Mouse (Mus musculus): ENCODE results near the gene Kcnmb2. TPM values are rescaled to one million over a fixed set of nuclear protein-coding genes. Genes with fewer than 3 reads are reported as not detected.

Gene Kcnmb2
- polyA plus RNA-seq, 1 experiment from 2014 or later = 0.61 TPM

- H3K27me3 ChIP-seq (ENCODE audit: control insufficient read depth, insufficient read depth, low read length) = no peaks in the 10 kb centered on the region
- no peak overlapping the region for H3K9ac ChIP-seq (ENCODE audit: low read length)
- no peak overlapping the region for H3K4me2 ChIP-seq (ENCODE audit: low read length)
- ATAC-seq (ENCODE audit: insufficient number of reproducible peaks, insufficient read depth, low FRiP score, low read depth) = no peak
- H3K9me3 ChIP-seq (ENCODE audit: control insufficient read depth, low read length) = no peaks in the 10 kb centered on the region
- H3K4me1 ChIP-seq (ENCODE audit: control insufficient read depth in 2 of 2, insufficient read depth in 2 of 2, low read length in 2 of 2) = no peaks in the 10 kb centered on the region
- 71% methylated on average over 5 of the region's 5 CpGs for WGBS
- no peak overlapping the region for H3K27ac ChIP-seq (replicated peaks in 1 of 2; ENCODE audit: control insufficient read depth in 1 of 2, insufficient read depth in 1 of 2, low read depth in 2 of 2, low read length in 2 of 2)
- H3K4me3 ChIP-seq (ENCODE audit: control insufficient read depth in 1 of 2, insufficient read depth in 1 of 2, low read depth in 1 of 2, low read length in 2 of 2) = no peak overlapping the region
- no peaks in the 10 kb centered on the region for H3K36me3 ChIP-seq (ENCODE audit: control insufficient read depth, insufficient read depth, low read length)
Measured at GRCm38 (mm10) chr3:31959821-31960220, 57.5 kb downstream of the Kcnmb2 start.

GRCm38 (mm10) chr3:31961175-31961574 lies 58.9 kb downstream of the Kcnmb2 start:
- no peak overlapping the region for H3K27ac ChIP-seq (replicated peaks in 1 of 2; ENCODE audit: control insufficient read depth in 1 of 2, insufficient read depth in 1 of 2, low read depth in 2 of 2, low read length in 2 of 2)
- H3K9ac ChIP-seq (ENCODE audit: low read length) = no peak overlapping the region
- no peaks in the 10 kb centered on the region for H3K27me3 ChIP-seq (ENCODE audit: control insufficient read depth, insufficient read depth, low read length)
- ATAC-seq (ENCODE audit: insufficient number of reproducible peaks, insufficient read depth, low FRiP score, low read depth) = no peak
- H3K4me3 ChIP-seq (ENCODE audit: control insufficient read depth in 1 of 2, insufficient read depth in 1 of 2, low read depth in 1 of 2, low read length in 2 of 2) = no peak overlapping the region
- H3K36me3 ChIP-seq (ENCODE audit: control insufficient read depth, insufficient read depth, low read length) = no peaks in the 10 kb centered on the region
- no peaks in the 10 kb centered on the region; a peak in 1 of 4 replicates for H3K4me1 ChIP-seq (ENCODE audit: control insufficient read depth in 2 of 2, insufficient read depth in 2 of 2, low read length in 2 of 2)
- H3K4me2 ChIP-seq (ENCODE audit: low read length) = no peak overlapping the region
- no peaks in the 10 kb centered on the region for H3K9me3 ChIP-seq (ENCODE audit: control insufficient read depth, low read length)
- 70% methylated on average over 3 of the region's 3 CpGs for WGBS

- Histone ChIP-seq H3K36me3 (ENCODE audit: control insufficient read depth, insufficient read depth, low read length) (no peaks in the 10 kb centered on the region), H3K9me3 (ENCODE audit: control insufficient read depth, low read length) (no peaks in the 10 kb centered on the region), H3K4me2 (ENCODE audit: low read length) (no peak overlapping the region), H3K4me1 (ENCODE audit: control insufficient read depth in 2 of 2, insufficient read depth in 2 of 2, low read length in 2 of 2) (no peaks in the 10 kb centered on the region; a peak in 1 of 4 replicates), H3K9ac (ENCODE audit: low read length) (no peak overlapping the region), H3K27me3 (ENCODE audit: control insufficient read depth, insufficient read depth, low read length) (no peaks in the 10 kb centered on the region), H3K27ac (replicated peaks in 1 of 2; ENCODE audit: control insufficient read depth in 1 of 2, insufficient read depth in 1 of 2, low read depth in 2 of 2, low read length in 2 of 2) (no peak overlapping the region), H3K4me3 (ENCODE audit: control insufficient read depth in 1 of 2, insufficient read depth in 1 of 2, low read depth in 1 of 2, low read length in 2 of 2) (no peak overlapping the region)
- WGBS = 87% methylated on average over 3 of the region's 3 CpGs
- no peak for ATAC-seq (ENCODE audit: insufficient number of reproducible peaks, insufficient read depth, low FRiP score, low read depth)
Measured at GRCm38 (mm10) chr3:31963076-31963475, 60.8 kb downstream of the Kcnmb2 start.

GRCm38 (mm10) chr3:31979661-31980060 lies 77.4 kb downstream of the Kcnmb2 start:
- no peak overlapping the region for H3K9ac ChIP-seq (ENCODE audit: low read length)
- H3K9me3 ChIP-seq (ENCODE audit: control insufficient read depth, low read length) = no peaks in the 10 kb centered on the region
- no peak overlapping the region for H3K4me3 ChIP-seq (ENCODE audit: control insufficient read depth in 1 of 2, insufficient read depth in 1 of 2, low read depth in 1 of 2, low read length in 2 of 2)
- H3K4me1 ChIP-seq (ENCODE audit: control insufficient read depth in 2 of 2, insufficient read depth in 2 of 2, low read length in 2 of 2) = no peaks in the 10 kb centered on the region
- H3K27me3 ChIP-seq (ENCODE audit: control insufficient read depth, insufficient read depth, low read length) = no peaks in the 10 kb centered on the region
- H3K4me2 ChIP-seq (ENCODE audit: low read length) = no peak overlapping the region
- H3K36me3 ChIP-seq (ENCODE audit: control insufficient read depth, insufficient read depth, low read length) = no peaks in the 10 kb centered on the region
- no peak for ATAC-seq (ENCODE audit: insufficient number of reproducible peaks, insufficient read depth, low FRiP score, low read depth)
- WGBS = 35% methylated on average over 3 of the region's 3 CpGs
- H3K27ac ChIP-seq (replicated peaks in 1 of 2; ENCODE audit: control insufficient read depth in 1 of 2, insufficient read depth in 1 of 2, low read depth in 2 of 2, low read length in 2 of 2) = no peak overlapping the region

GRCm38 (mm10) chr3:31982444-31982843 lies 80.1 kb downstream of the Kcnmb2 start:
- Histone ChIP-seq H3K9me3 (ENCODE audit: control insufficient read depth, low read length) (no peaks in the 10 kb centered on the region), H3K4me3 (ENCODE audit: control insufficient read depth in 1 of 2, insufficient read depth in 1 of 2, low read depth in 1 of 2, low read length in 2 of 2) (no peak overlapping the region), H3K4me1 (ENCODE audit: control insufficient read depth in 2 of 2, insufficient read depth in 2 of 2, low read length in 2 of 2) (no peaks in the 10 kb centered on the region), H3K36me3 (ENCODE audit: control insufficient read depth, insufficient read depth, low read length) (no peaks in the 10 kb centered on the region), H3K27ac (replicated peaks in 1 of 2; ENCODE audit: control insufficient read depth in 1 of 2, insufficient read depth in 1 of 2, low read depth in 2 of 2, low read length in 2 of 2) (no peak overlapping the region), H3K4me2 (ENCODE audit: low read length) (no peak overlapping the region), H3K27me3 (ENCODE audit: control insufficient read depth, insufficient read depth, low read length) (no peaks in the 10 kb centered on the region), H3K9ac (ENCODE audit: low read length) (no peak overlapping the region)
- ATAC-seq (ENCODE audit: insufficient number of reproducible peaks, insufficient read depth, low FRiP score, low read depth) = no peak
- 50% methylated on average over 5 of the region's 5 CpGs for whole genome bisulfite sequencing

- Histone ChIP-seq H3K27ac (replicated peaks in 1 of 2; ENCODE audit: control insufficient read depth in 1 of 2, insufficient read depth in 1 of 2, low read depth in 2 of 2, low read length in 2 of 2) (no peak overlapping the region), H3K9ac (ENCODE audit: low read length) (no peak overlapping the region), H3K4me1 (ENCODE audit: control insufficient read depth in 2 of 2, insufficient read depth in 2 of 2, low read length in 2 of 2) (no peaks in the 10 kb centered on the region), H3K27me3 (ENCODE audit: control insufficient read depth, insufficient read depth, low read length) (no peaks in the 10 kb centered on the region), H3K4me3 (ENCODE audit: control insufficient read depth in 1 of 2, insufficient read depth in 1 of 2, low read depth in 1 of 2, low read length in 2 of 2) (no peak overlapping the region), H3K36me3 (ENCODE audit: control insufficient read depth, insufficient read depth, low read length) (no peaks in the 10 kb centered on the region), H3K9me3 (ENCODE audit: control insufficient read depth, low read length) (no peaks in the 10 kb centered on the region), H3K4me2 (ENCODE audit: low read length) (no peak overlapping the region)
- no peak for ATAC-seq (ENCODE audit: insufficient number of reproducible peaks, insufficient read depth, low FRiP score, low read depth)
- 79% methylated on average over 4 of the region's 4 CpGs for WGBS
Measured at GRCm38 (mm10) chr3:31985103-31985502, 82.8 kb downstream of the Kcnmb2 start.

GRCm38 (mm10) chr3:31991526-31992045 lies 89.3 kb downstream of the Kcnmb2 start:
- no peak overlapping the region for H3K4me2 ChIP-seq (ENCODE audit: low read length)
- ATAC-seq (ENCODE audit: insufficient number of reproducible peaks, insufficient read depth, low FRiP score, low read depth) = no peak
- WGBS = 64% methylated on average over 5 of the region's 5 CpGs
- H3K27me3 ChIP-seq (ENCODE audit: control insufficient read depth, insufficient read depth, low read length) = no peaks in the 10 kb centered on the region
- no peak overlapping the region for H3K9ac ChIP-seq (ENCODE audit: low read length)
- no peak overlapping the region for H3K27ac ChIP-seq (replicated peaks in 1 of 2; ENCODE audit: control insufficient read depth in 1 of 2, insufficient read depth in 1 of 2, low read depth in 2 of 2, low read length in 2 of 2)
- H3K4me1 ChIP-seq (ENCODE audit: control insufficient read depth in 2 of 2, insufficient read depth in 2 of 2, low read length in 2 of 2) = no peaks in the 10 kb centered on the region; a peak in 1 of 4 replicates
- H3K9me3 ChIP-seq (ENCODE audit: control insufficient read depth, low read length) = no peaks in the 10 kb centered on the region
- H3K4me3 ChIP-seq (ENCODE audit: control insufficient read depth in 1 of 2, insufficient read depth in 1 of 2, low read depth in 1 of 2, low read length in 2 of 2) = no peak overlapping the region
- H3K36me3 ChIP-seq (ENCODE audit: control insufficient read depth, insufficient read depth, low read length) = no peaks in the 10 kb centered on the region

- WGBS = 75% methylated on average over 5 of the region's 5 CpGs
- no peak for ATAC-seq (ENCODE audit: insufficient number of reproducible peaks, insufficient read depth, low FRiP score, low read depth)
- H3K4me2 ChIP-seq (ENCODE audit: low read length) = no peak overlapping the region
Measured at GRCm38 (mm10) chr3:32011566-32011965, 109.3 kb downstream of the Kcnmb2 start.

More at GRCm38 (mm10) chr3:32011566-32011965, 109.3 kb downstream of the Kcnmb2 start:
- H3K9me3 ChIP-seq (ENCODE audit: control insufficient read depth, low read length) = no peaks in the 10 kb centered on the region
- no peak overlapping the region for H3K4me3 ChIP-seq (ENCODE audit: control insufficient read depth in 1 of 2, insufficient read depth in 1 of 2, low read depth in 1 of 2, low read length in 2 of 2)
- H3K27me3 ChIP-seq (ENCODE audit: control insufficient read depth, insufficient read depth, low read length) = no peaks in the 10 kb centered on the region
- no peaks in the 10 kb centered on the region for H3K36me3 ChIP-seq (ENCODE audit: control insufficient read depth, insufficient read depth, low read length)
- H3K9ac ChIP-seq (ENCODE audit: low read length) = no peak overlapping the region
- H3K4me1 ChIP-seq (ENCODE audit: control insufficient read depth in 2 of 2, insufficient read depth in 2 of 2, low read length in 2 of 2) = no peaks in the 10 kb centered on the region
- H3K27ac ChIP-seq (replicated peaks in 1 of 2; ENCODE audit: control insufficient read depth in 1 of 2, insufficient read depth in 1 of 2, low read depth in 2 of 2, low read length in 2 of 2) = no peak overlapping the region
